Mouse (Mus musculus) cerebral cortex, adult 2 months (tissue): ENCODE results near the gene Epb41l4b.

Source experiments
- WGBS: fragments of 180-500 bp; shearing (Covaris S2); methylation state at CpG from one replicate; pipeline ENCODE4 v1.1.7; 2018; 5-methylcytosine and 5-hydroxymethylcytosine counted together

Epb41l4b gene

GRCm38 (mm10) chr4:57011454-57012046, 131.7 kb downstream of the Epb41l4b start:
- 62% methylated on average over 8 of the region's 8 CpGs for WGBS

DNA sequence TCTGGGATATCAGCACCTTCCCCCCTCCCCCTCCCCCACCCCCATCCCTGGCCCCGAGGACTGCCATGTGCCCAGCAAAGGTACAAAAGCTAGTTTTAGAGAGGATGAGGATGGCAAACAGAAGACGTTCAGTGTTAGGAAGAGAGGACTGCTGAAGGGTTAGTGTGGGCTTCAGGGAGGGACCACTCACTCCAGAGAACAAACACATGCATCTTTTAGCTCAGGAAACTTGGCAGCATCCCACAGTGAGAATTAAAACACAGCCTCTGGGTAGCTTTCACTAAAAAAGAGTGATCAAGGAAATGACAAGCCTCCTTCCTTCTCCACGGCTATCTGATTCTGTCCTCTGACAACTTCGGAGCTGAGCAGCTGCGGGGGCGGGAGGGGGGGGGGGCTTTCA, 132.3 kb downstream of the Epb41l4b start:
- WGBS = 5% methylated on average over 6 of the region's 6 CpGs

GRCm38 (mm10) chr4:57010425-57010824, 132.8 kb downstream of the Epb41l4b start:
- WGBS = 48% methylated on average over 5 of the region's 5 CpGs

DNA sequence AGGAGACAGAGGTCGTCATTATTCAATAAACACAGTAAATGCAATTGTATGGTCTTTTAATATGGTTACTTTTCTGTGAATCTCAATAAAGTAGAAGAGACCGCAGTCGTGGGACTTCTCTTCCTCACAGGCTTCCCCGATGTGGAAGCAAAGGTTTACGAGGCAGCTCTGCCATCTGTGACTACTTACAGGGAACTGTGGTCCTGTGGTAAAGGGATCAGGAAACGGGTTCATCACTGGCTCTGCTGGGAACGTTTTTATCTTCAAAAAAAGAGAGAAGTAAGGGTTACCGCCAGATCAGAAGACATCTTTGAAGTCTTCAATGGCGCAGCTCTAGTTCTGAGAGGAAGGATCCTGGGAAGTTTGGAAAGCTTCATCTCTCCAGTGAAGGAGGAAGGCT, 135.5 kb downstream of the Epb41l4b start:
- WGBS = 84% methylated on average over 9 of the region's 9 CpGs

- WGBS = 48% methylated on average over 8 of the region's 8 CpGs
Observed at GRCm38 (mm10) chr4:57005011-57005410, 138.2 kb downstream of the Epb41l4b start.

DNA sequence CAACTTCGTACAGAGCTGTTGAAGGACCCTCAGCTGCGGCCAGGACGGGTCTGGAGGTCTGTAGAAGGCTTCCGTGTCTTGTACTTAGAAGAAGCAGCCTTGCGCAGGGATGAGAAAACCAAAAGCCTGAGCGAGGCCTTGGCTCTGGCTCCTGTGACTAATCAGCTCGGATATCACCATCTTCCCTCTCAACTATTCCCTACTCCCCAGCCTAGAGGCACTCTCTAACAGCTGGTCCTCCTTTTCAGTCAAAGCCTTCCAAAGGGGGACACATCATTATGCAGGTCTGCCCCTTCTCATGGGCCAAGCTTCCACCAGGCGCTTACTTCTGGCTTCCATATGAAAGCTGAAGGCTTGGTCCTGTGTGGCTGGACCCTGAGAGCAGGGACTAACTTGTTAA, 139.4 kb downstream of the Epb41l4b start:
- WGBS = 83% methylated on average over 8 of the region's 8 CpGs

DNA sequence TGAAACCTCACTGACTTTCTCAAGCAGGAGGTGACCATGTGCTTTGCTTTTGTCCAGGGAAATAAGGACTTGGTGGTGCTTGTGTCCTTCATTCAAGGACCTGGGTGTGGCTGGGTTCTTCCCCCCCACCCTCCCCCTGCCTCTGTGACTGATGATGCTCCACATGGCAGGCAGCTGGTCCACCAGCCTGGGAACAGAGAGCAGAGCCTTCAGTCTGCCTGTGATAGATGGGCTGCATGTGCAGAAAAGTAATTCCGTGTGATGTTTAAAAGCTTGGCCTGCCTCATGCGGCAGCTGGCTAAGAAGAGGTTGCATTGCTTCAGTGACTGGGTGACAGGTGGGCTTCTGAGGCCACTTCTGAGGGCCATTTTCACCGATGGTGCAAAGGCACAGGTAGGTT, 140.5 kb downstream of the Epb41l4b start:
- 86% methylated on average over 3 of the region's 3 CpGs for WGBS

GRCm38 (mm10) chr4:57001437-57001836, 141.8 kb downstream of the Epb41l4b start:
- 98% methylated on average over 2 of the region's 2 CpGs for WGBS

GRCm38 (mm10) chr4:56993331-56993730, 149.9 kb downstream of the Epb41l4b start:
- 52% methylated on average over 7 of the region's 7 CpGs for WGBS

DNA sequence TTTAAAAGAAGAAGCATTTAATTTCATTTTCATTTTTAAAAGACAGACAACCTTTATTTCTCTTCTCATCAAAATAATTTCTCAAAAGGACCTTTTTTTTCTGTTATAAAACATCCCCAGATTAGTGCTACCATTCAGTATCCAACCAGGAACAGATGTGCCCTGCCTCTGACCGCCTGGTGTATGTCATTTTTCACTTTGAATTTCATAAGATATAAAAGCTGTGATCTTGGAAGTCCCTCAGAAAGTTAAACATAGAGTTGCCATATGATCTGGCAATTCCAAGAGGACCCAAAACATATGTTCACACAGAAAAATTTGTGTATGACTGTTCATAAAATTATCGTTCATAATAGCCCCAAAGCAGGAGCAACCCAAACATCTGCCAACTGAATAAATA, 151.3 kb downstream of the Epb41l4b start:
- WGBS = 52% methylated on average over 2 of the region's 2 CpGs

- WGBS = under 1% methylated on average over 44 of the region's 44 CpGs
Observed at GRCm38 (mm10) chr4:56990215-56990584, 153.0 kb downstream of the Epb41l4b start, which contains the start of gene Frrs1l. TSS of gene Frrs1l (minus strand) at chr4:56990391.

DNA sequence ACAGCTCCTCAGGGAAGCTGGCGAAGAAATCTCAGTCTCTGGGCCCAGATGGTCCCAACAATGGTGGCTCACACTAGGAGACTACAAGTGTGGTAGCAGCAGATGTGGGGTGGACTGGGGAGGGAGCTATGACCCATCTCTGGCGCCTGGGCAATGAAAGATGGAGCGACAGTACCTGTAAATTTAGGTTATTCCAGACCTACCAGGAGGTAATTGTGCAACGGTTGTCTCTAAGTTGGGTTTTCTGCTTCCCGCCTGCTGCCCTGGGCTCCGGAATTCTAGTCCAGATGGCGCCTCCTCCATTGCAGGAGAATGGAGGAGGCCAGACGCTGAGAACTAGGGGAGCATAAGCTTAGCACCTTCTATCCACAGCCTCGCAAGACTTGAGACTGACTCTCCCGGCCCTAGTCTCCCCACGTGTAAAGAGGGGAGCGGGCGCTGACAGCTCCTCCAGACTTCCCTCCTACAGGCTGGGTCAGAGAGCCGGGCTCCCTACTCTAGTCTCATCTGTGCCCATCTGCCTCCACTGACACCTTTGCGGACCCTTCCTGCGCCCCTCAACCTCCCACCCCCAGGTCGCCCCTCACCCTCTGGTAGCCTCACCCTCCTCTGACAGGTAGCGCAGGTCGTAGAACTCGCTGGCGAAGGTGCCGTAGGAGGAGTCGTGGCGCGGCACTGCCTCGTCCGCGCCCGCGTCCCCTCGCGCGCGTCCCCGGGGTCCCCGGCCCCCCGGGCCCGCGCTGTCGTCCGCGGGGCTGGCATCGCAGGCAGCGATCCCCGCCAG, 153.6 kb downstream of the Epb41l4b start:
- 4% methylated on average over 45 of the region's 45 CpGs for WGBS

- WGBS = 22% methylated on average over 7 of the region's 7 CpGs
Observed at GRCm38 (mm10) chr4:56965586-56966179, 177.6 kb downstream of the Epb41l4b start.

GRCm38 (mm10) chr4:56963687-56964086, 179.6 kb downstream of the Epb41l4b start:
- WGBS = 58% methylated on average over 6 of the region's 6 CpGs

GRCm38 (mm10) chr4:56961320-56961925, 181.8 kb downstream of the Epb41l4b start:
- WGBS = 75% methylated on average over 12 of the region's 12 CpGs

DNA sequence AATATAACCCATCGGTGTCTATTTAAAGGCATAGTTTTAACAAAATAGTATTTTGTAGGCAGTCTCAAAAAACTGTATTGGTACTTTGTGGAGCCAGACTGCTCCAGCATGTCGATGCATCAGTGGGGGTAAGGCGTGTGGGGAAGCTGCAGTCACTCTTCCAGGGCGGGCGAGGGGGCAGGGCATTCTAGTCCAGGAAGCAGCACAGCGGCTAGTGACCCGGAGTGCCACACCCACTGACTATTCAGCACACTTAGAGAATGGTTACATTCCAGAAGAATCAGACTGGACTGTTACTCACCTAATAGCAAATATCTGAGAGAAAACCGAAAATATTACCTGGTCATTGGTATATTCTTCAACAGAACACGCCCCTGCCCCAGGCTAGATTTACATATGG, 185.7 kb downstream of the Epb41l4b start:
- WGBS = 62% methylated on average over 9 of the region's 9 CpGs

DNA sequence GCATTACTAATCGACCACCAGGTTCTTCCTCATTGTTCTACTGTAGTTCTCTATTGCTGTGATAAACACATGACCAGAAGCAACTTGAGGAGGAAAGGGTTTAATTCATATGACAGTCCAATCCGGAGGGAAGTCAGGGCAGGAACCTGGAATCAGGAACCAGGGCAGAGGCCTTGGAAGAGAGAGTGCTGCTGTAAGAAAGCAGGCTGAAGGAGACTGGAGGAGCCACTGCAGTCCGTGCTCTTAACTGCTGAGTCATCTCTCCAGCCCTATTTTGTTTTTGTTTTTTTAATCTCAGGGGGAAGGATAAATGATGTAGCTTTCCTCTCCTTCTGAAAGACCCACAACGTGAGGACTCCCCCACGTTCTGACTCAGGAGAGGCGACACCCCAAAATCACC, 190.0 kb downstream of the Epb41l4b start:
- WGBS = 62% methylated on average over 6 of the region's 6 CpGs

DNA sequence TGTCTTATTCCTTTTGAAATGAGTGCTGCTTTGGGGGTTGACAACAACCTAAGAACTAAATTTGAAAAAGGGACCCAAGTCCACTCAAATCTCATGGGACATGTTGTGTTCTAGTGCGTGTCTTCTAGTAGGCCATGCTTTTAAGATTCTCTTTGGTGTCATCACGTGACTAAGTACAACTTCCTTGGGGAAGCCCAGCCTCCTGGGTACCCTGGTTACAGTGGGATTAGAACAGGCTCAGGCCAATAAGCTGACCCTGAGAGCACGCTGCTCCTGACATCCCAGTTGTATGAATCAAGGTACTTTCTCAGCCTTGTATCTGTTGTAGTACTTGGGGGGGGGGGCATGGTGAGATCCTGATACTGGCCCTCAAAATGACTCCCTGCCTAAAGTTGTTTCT, 191.5 kb downstream of the Epb41l4b start:
- 92% methylated on average over 3 of the region's 3 CpGs for WGBS

GRCm38 (mm10) chr4:56949494-56949893, 193.7 kb downstream of the Epb41l4b start:
- 66% methylated on average over 6 of the region's 6 CpGs for WGBS

- under 1% methylated on average over 107 of the region's 107 CpGs for WGBS
Observed at GRCm38 (mm10) chr4:56946641-56947640, 196.3 kb downstream of the Epb41l4b start, which contains the start of gene Tmem245. TSS of gene Tmem245 (minus strand) at chr4:56947437.

- 2% methylated on average over 14 of the region's 14 CpGs for WGBS
Observed at GRCm38 (mm10) chr4:56946180-56946579, 197.1 kb downstream of the Epb41l4b start.
